Mouse (Mus musculus): Measurements from ENCODE around the gene Creb3. TPM values are rescaled to one million over a fixed set of nuclear protein-coding genes. Genes with fewer than 3 reads are reported as not detected.
"Not testable (repeated sequence)": the region's sequence is repeated elsewhere in the genome, so short reads cannot be mapped to it uniquely, and the experiment has no call there.

Creb3 gene
- polyA plus RNA-seq, 1 experiment from 2014 or later: 62.3 TPM

- H3K36me3 ChIP-seq (ENCODE audit: control insufficient read depth, insufficient read depth, low read length): peaks cover 100% of the 10 kb centered on the region
- H3K9me3 ChIP-seq (ENCODE audit: control insufficient read depth, low read length): no peaks in the 10 kb centered on the region
- 88% methylated on average over 12 of the region's 12 CpGs for WGBS
- no peaks in the 10 kb centered on the region for H3K27me3 ChIP-seq (ENCODE audit: control insufficient read depth, insufficient read depth, low read length)
- no peak overlapping the region for H3K9ac ChIP-seq (ENCODE audit: low read length)
- no peak overlapping the region for H3K4me3 ChIP-seq (ENCODE audit: control insufficient read depth in 1 of 2, insufficient read depth in 1 of 2, low read depth in 1 of 2, low read length in 2 of 2)
- H3K4me1 ChIP-seq (ENCODE audit: control insufficient read depth in 2 of 2, insufficient read depth in 2 of 2, low read length in 2 of 2): no peaks in the 10 kb centered on the region
- no peak overlapping the region for H3K27ac ChIP-seq (replicated peaks in 1 of 2; ENCODE audit: control insufficient read depth in 1 of 2, insufficient read depth in 1 of 2, low read depth in 2 of 2, low read length in 2 of 2)
- ATAC-seq (ENCODE audit: insufficient number of reproducible peaks, insufficient read depth, low FRiP score, low read depth): no peak
- H3K4me2 ChIP-seq (ENCODE audit: low read length): no peak overlapping the region
These were observed 15.6 kb upstream of the Creb3 start for GRCm38 (mm10) chr4:43546375-43547047.

- Histone ChIP-seq H3K4me1 (ENCODE audit: control insufficient read depth in 2 of 2, insufficient read depth in 2 of 2, low read length in 2 of 2) (no peaks in the 10 kb centered on the region), H3K36me3 (ENCODE audit: control insufficient read depth, insufficient read depth, low read length) (peaks cover 100% of the 10 kb centered on the region), H3K4me3 (ENCODE audit: control insufficient read depth in 1 of 2, insufficient read depth in 1 of 2, low read depth in 1 of 2, low read length in 2 of 2) (no peak overlapping the region), H3K27me3 (ENCODE audit: control insufficient read depth, insufficient read depth, low read length) (no peaks in the 10 kb centered on the region), H3K9me3 (ENCODE audit: control insufficient read depth, low read length) (peaks cover 2% of the 10 kb centered on the region), H3K9ac (ENCODE audit: low read length) (no peak overlapping the region), H3K27ac (replicated peaks in 1 of 2; ENCODE audit: control insufficient read depth in 1 of 2, insufficient read depth in 1 of 2, low read depth in 2 of 2, low read length in 2 of 2) (no peak overlapping the region), H3K4me2 (ENCODE audit: low read length) (no peak overlapping the region)
- WGBS: 93% methylated on average over 8 of the region's 8 CpGs
- ATAC-seq (ENCODE audit: insufficient number of reproducible peaks, insufficient read depth, low FRiP score, low read depth): no peak
These were observed 15.0 kb upstream of the Creb3 start for GRCm38 (mm10) chr4:43547160-43547559.

GRCm38 (mm10) chr4:43549055-43549454 is 13.1 kb upstream of the Creb3 start:
- H3K36me3 ChIP-seq (ENCODE audit: control insufficient read depth, insufficient read depth, low read length): peaks cover 100% of the 10 kb centered on the region
- no peak for ATAC-seq (ENCODE audit: insufficient number of reproducible peaks, insufficient read depth, low FRiP score, low read depth)

GRCm38 (mm10) chr4:43551854-43552253 is 10.3 kb upstream of the Creb3 start:
- peaks cover 100% of the 10 kb centered on the region for H3K36me3 ChIP-seq (ENCODE audit: control insufficient read depth, insufficient read depth, low read length)
- not testable (repeated sequence) for H3K27me3 ChIP-seq (ENCODE audit: control insufficient read depth, insufficient read depth, low read length); H3K27ac ChIP-seq (replicated peaks in 1 of 2; ENCODE audit: control insufficient read depth in 1 of 2, insufficient read depth in 1 of 2, low read depth in 2 of 2, low read length in 2 of 2); H3K4me1 ChIP-seq (ENCODE audit: control insufficient read depth in 2 of 2, insufficient read depth in 2 of 2, low read length in 2 of 2); H3K4me3 ChIP-seq (ENCODE audit: control insufficient read depth in 1 of 2, insufficient read depth in 1 of 2, low read depth in 1 of 2, low read length in 2 of 2); H3K4me2 ChIP-seq (ENCODE audit: low read length); H3K9me3 ChIP-seq (ENCODE audit: control insufficient read depth, low read length); H3K9ac ChIP-seq (ENCODE audit: low read length); ATAC-seq (ENCODE audit: insufficient number of reproducible peaks, insufficient read depth, low FRiP score, low read depth)
- 78% methylated on average over 6 of the region's 6 CpGs for WGBS

More at GRCm38 (mm10) chr4:43549055-43549454, 13.1 kb upstream of the Creb3 start:
- no peaks in the 10 kb centered on the region for H3K4me1 ChIP-seq (ENCODE audit: control insufficient read depth in 2 of 2, insufficient read depth in 2 of 2, low read length in 2 of 2)
- no peak overlapping the region for H3K27ac ChIP-seq (replicated peaks in 1 of 2; ENCODE audit: control insufficient read depth in 1 of 2, insufficient read depth in 1 of 2, low read depth in 2 of 2, low read length in 2 of 2)
- H3K27me3 ChIP-seq (ENCODE audit: control insufficient read depth, insufficient read depth, low read length): no peaks in the 10 kb centered on the region
- WGBS: 86% methylated on average over 12 of the region's 12 CpGs
- H3K9ac ChIP-seq (ENCODE audit: low read length): no peak overlapping the region
- H3K4me2 ChIP-seq (ENCODE audit: low read length): no peak overlapping the region
- peaks cover 6% of the 10 kb centered on the region for H3K9me3 ChIP-seq (ENCODE audit: control insufficient read depth, low read length)
- no peak overlapping the region for H3K4me3 ChIP-seq (ENCODE audit: control insufficient read depth in 1 of 2, insufficient read depth in 1 of 2, low read depth in 1 of 2, low read length in 2 of 2)

GRCm38 (mm10) chr4:43552437-43552836 is 9.7 kb upstream of the Creb3 start:
- 96% methylated on average over 5 of the region's 5 CpGs for WGBS
- H3K4me3 ChIP-seq (ENCODE audit: control insufficient read depth in 1 of 2, insufficient read depth in 1 of 2, low read depth in 1 of 2, low read length in 2 of 2): no peak overlapping the region
- H3K27ac ChIP-seq (replicated peaks in 1 of 2; ENCODE audit: control insufficient read depth in 1 of 2, insufficient read depth in 1 of 2, low read depth in 2 of 2, low read length in 2 of 2): no peak overlapping the region
- H3K9me3 ChIP-seq (ENCODE audit: control insufficient read depth, low read length): peaks cover 6% of the 10 kb centered on the region
- H3K36me3 ChIP-seq (ENCODE audit: control insufficient read depth, insufficient read depth, low read length): peaks cover 100% of the 10 kb centered on the region
- no peaks in the 10 kb centered on the region for H3K27me3 ChIP-seq (ENCODE audit: control insufficient read depth, insufficient read depth, low read length)
- no peak overlapping the region for H3K9ac ChIP-seq (ENCODE audit: low read length)
- ATAC-seq (ENCODE audit: insufficient number of reproducible peaks, insufficient read depth, low FRiP score, low read depth): no peak
- no peak overlapping the region for H3K4me2 ChIP-seq (ENCODE audit: low read length)
- peaks cover 4 to 6% of the 10 kb centered on the region in 2 experiments for H3K4me1 ChIP-seq (ENCODE audit: control insufficient read depth in 2 of 2, insufficient read depth in 2 of 2, low read length in 2 of 2)

GRCm38 (mm10) chr4:43553891-43554290 is 8.2 kb upstream of the Creb3 start:
- H3K27ac ChIP-seq (replicated peaks in 1 of 2; ENCODE audit: control insufficient read depth in 1 of 2, insufficient read depth in 1 of 2, low read depth in 2 of 2, low read length in 2 of 2): no peak overlapping the region
- H3K36me3 ChIP-seq (ENCODE audit: control insufficient read depth, insufficient read depth, low read length): peaks cover 86% of the 10 kb centered on the region
- H3K4me3 ChIP-seq (ENCODE audit: control insufficient read depth in 1 of 2, insufficient read depth in 1 of 2, low read depth in 1 of 2, low read length in 2 of 2): no peak overlapping the region
- H3K27me3 ChIP-seq (ENCODE audit: control insufficient read depth, insufficient read depth, low read length): no peaks in the 10 kb centered on the region
- no peak overlapping the region for H3K4me2 ChIP-seq (ENCODE audit: low read length)
- no peak for ATAC-seq (ENCODE audit: insufficient number of reproducible peaks, insufficient read depth, low FRiP score, low read depth)
- no peak overlapping the region for H3K9ac ChIP-seq (ENCODE audit: low read length)
- H3K9me3 ChIP-seq (ENCODE audit: control insufficient read depth, low read length): peaks cover 6% of the 10 kb centered on the region
- H3K4me1 ChIP-seq (ENCODE audit: control insufficient read depth in 2 of 2, insufficient read depth in 2 of 2, low read length in 2 of 2): peaks cover 16 to 21% of the 10 kb centered on the region in 2 experiments

- H3K36me3 ChIP-seq (ENCODE audit: control insufficient read depth, insufficient read depth, low read length): peaks cover 70% of the 10 kb centered on the region
- no peak for ATAC-seq (ENCODE audit: insufficient number of reproducible peaks, insufficient read depth, low FRiP score, low read depth)
- no peak overlapping the region for H3K9ac ChIP-seq (ENCODE audit: low read length)
- H3K4me1 ChIP-seq (ENCODE audit: control insufficient read depth in 2 of 2, insufficient read depth in 2 of 2, low read length in 2 of 2): peaks cover 31 to 41% of the 10 kb centered on the region in 2 experiments
- no peak overlapping the region for H3K4me2 ChIP-seq (ENCODE audit: low read length)
- no peak overlapping the region for H3K4me3 ChIP-seq (ENCODE audit: control insufficient read depth in 1 of 2, insufficient read depth in 1 of 2, low read depth in 1 of 2, low read length in 2 of 2)
- no peak overlapping the region for H3K27ac ChIP-seq (replicated peaks in 1 of 2; ENCODE audit: control insufficient read depth in 1 of 2, insufficient read depth in 1 of 2, low read depth in 2 of 2, low read length in 2 of 2)
- H3K9me3 ChIP-seq (ENCODE audit: control insufficient read depth, low read length): peaks cover 6% of the 10 kb centered on the region
- H3K27me3 ChIP-seq (ENCODE audit: control insufficient read depth, insufficient read depth, low read length): no peaks in the 10 kb centered on the region
- 97% methylated on average over 7 of the region's 7 CpGs for WGBS
These were observed 6.2 kb upstream of the Creb3 start for GRCm38 (mm10) chr4:43555926-43556325.
